Mouse (Mus musculus) hindbrain, embryonic 15.5 days (tissue): ENCODE measurements at regions not wholly inside any gene's neighbourhood (a gene's known extent, or its start where the extent isn't known, plus 50 kb on each side); places are given as distances from the start of the nearest gene placed in this dataset.

Source experiments
- ATAC-seq: fragments of 200-750 bp; cut with Nextera tagmentation; 2 replicates; pipeline ENCODE4 v1.8.0; 2017; ENCODE audit warnings: low read depth, moderate number of reproducible peaks, moderate TSS enrichment; ENCODE audit not compliant: low FRiP score
- H3K27ac ChIP-seq: fragments of 300-500 bp; sonication (generic); replicated peaks from 2 replicates; pipeline ENCODE4 v1.5.1; 2015; ENCODE audit warnings: mild to moderate bottlenecking, inconsistent platforms
- H3K27me3 ChIP-seq: fragments of 300-500 bp; sonication (generic); 2 replicates; pipeline ENCODE4 v1.6.1; 2015; ENCODE audit warnings: control low read depth, inconsistent platforms
- H3K36me3 ChIP-seq: fragments of 300-500 bp; sonication (generic); 2 replicates; pipeline ENCODE4 v1.6.1; 2015; ENCODE audit warnings: control low read depth, inconsistent platforms
- H3K4me1 ChIP-seq: fragments of 300-500 bp; sonication (generic); replicated peaks from 2 replicates; pipeline ENCODE4 v1.6.1; 2015; ENCODE audit warnings: control low read depth, inconsistent platforms
- H3K4me2 ChIP-seq: fragments of 300-500 bp; sonication (generic); 2 replicates; pipeline ENCODE4 v1.6.1; 2015; ENCODE audit warnings: moderate library complexity, mild to moderate bottlenecking, inconsistent platforms
- H3K4me3 ChIP-seq: fragments of 300-500 bp; sonication (generic); 2 replicates; pipeline ENCODE4 v1.5.1; 2015; ENCODE audit warnings: mild to moderate bottlenecking, inconsistent platforms
- H3K9ac ChIP-seq: fragments of 300-500 bp; sonication (generic); 2 replicates; pipeline ENCODE4 v1.6.1; 2015; ENCODE audit warnings: inconsistent platforms
- H3K9me3 ChIP-seq: fragments of 300-500 bp; sonication (generic); 2 replicates; pipeline ENCODE4 v1.6.1; 2016; ENCODE audit warnings: control low read depth, inconsistent platforms
- WGBS: fragments of 180-500 bp; shearing (Covaris S2); methylation state at CpG from one replicate; pipeline ENCODE4 v1.1.7; 2015; 5-methylcytosine and 5-hydroxymethylcytosine counted together

- H3K9me3 ChIP-seq = no peaks in the 10 kb centered on the region
- no peak overlapping the region for H3K4me3 ChIP-seq
- WGBS = 70% methylated on average over 4 of the region's 4 CpGs
- no peak overlapping the region for H3K27ac ChIP-seq
- H3K4me2 ChIP-seq = no peak overlapping the region
- no peak overlapping the region for H3K9ac ChIP-seq
- peaks cover 11% of the 10 kb centered on the region for H3K4me1 ChIP-seq
- no peaks in the 10 kb centered on the region for H3K27me3 ChIP-seq
- no peak for ATAC-seq
- H3K36me3 ChIP-seq = no peaks in the 10 kb centered on the region
Measured at GRCm38 (mm10) chr1:193750929-193751328, 380.8 kb upstream of the Camk1g start.

DNA sequence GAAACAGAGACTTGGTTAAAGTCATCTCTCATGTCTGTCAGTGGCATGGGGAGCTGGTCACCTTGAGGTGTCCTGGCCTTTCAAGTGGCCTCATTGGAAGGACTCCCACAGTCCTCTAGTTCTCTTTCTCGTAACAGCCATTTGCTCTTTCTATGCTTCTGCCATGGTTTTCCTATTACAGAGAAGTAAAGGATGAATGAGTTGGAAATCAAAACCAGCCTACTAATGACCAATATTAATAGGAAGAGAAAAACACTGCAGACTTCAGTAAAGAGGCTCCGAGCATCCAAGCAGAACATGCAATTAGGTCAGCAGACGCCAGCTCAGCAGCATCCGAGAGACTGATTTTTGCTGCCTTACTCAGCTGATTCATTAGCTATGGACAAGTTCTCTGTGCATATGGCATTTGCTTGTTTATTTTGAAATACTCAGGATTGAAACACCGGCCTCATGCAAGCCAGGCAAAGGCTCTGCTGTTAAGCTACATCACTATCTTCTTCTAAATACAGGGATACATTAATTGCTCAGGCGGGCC lies 377.4 kb upstream of the Camk1g start:
- Histone ChIP-seq H3K4me3 (no peak overlapping the region), H3K4me1 (peaks cover 11% of the 10 kb centered on the region), H3K9ac (no peak overlapping the region), H3K27ac (no peak overlapping the region; the same call in 1 of the 2 replicates), H3K4me2 (no peak overlapping the region), H3K36me3 (no peaks in the 10 kb centered on the region), H3K27me3 (no peaks in the 10 kb centered on the region), H3K9me3 (no peaks in the 10 kb centered on the region)
- 57% methylated on average over 6 of the region's 6 CpGs for WGBS
- no peak for ATAC-seq

DNA sequence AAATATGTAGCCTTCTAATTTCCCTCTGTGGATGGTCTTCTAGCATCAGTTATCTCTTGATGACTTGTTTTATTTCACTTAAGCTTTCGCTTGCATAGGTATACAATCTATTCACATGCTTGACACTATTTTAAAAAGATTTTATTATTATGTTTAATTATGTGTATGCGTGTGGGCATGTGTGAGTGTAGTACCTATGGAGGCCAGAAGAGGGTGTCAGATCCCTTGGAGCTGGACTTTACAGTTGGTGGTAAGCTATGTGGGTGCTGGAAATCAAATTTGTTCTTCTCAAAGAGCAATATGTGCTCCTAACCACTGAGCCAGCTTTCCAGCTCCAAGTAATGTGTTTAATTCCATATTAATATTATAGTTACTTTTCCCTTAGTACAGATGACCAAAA lies 372.6 kb upstream of the Camk1g start:
- H3K9ac ChIP-seq = no peak overlapping the region
- WGBS = 97% methylated on average over 2 of the region's 2 CpGs
- ATAC-seq = no peak

GRCm38 (mm10) chr1:193738821-193739220 lies 368.7 kb upstream of the Camk1g start:
- Histone ChIP-seq H3K4me2 (no peak overlapping the region), H3K4me3 (no peak overlapping the region), H3K9ac (no peak overlapping the region), H3K9me3 (no peaks in the 10 kb centered on the region), H3K27me3 (no peaks in the 10 kb centered on the region), H3K27ac (no peak overlapping the region), H3K36me3 (no peaks in the 10 kb centered on the region), H3K4me1 (no peaks in the 10 kb centered on the region)
- ATAC-seq = no peak
- WGBS = 81% methylated on average over 6 of the region's 6 CpGs

More for the DNA sequence above, 372.6 kb upstream of the Camk1g start:
- no peaks in the 10 kb centered on the region for H3K9me3 ChIP-seq
- no peak overlapping the region for H3K4me2 ChIP-seq
- no peak overlapping the region for H3K27ac ChIP-seq
- no peak overlapping the region for H3K4me3 ChIP-seq
- no peaks in the 10 kb centered on the region for H3K36me3 ChIP-seq
- no peaks in the 10 kb centered on the region for H3K27me3 ChIP-seq
- peaks cover 5% of the 10 kb centered on the region; the same call in 1 of the 2 replicates for H3K4me1 ChIP-seq

- Histone ChIP-seq H3K9ac (no peak overlapping the region), H3K4me1 (peaks cover 2% of the 10 kb centered on the region; the same call in 1 of the 2 replicates), H3K4me2 (no peak overlapping the region), H3K9me3 (no peaks in the 10 kb centered on the region), H3K27me3 (no peaks in the 10 kb centered on the region), H3K36me3 (no peaks in the 10 kb centered on the region), H3K27ac (no peak overlapping the region), H3K4me3 (no peak overlapping the region)
- 90% methylated on average over 1 of the region's 1 CpGs for WGBS
- no peak for ATAC-seq
Measured at GRCm38 (mm10) chr1:193735949-193736518, 365.9 kb upstream of the Camk1g start.

DNA sequence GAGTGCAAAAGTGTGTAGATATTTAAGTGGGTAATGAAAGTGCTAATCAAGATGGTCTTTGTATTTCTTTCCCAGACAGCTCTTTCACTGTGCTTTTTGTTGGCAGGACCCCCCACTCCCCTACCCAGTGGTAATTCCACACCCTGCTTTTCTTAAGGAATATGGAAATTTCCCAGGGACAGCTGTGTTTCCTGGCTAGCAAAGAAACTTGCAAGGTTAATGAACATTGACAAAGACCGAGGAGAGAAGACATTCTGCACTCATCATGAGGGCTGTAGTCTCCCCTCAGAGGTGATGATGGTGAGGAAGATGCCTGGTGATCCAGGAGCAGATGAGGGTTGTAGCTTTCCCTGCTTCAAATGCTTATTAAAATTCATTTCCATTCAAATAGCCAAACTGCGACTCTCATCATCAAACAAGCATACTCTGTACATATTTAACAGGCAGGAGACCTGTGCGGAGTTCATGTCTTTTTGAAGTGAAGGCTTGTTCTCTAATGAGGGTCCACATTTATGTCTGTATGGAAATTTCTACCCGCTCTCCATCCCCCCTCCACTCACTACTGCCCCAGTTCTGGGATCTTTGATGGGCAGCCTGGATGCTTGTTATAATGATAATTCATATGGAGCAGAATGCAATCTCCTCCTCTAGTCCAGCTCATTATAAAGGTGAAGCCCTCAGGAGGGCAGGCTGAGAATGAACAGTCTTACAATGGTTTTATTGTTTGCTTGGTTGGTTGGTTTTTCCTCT lies 364.1 kb upstream of the Camk1g start:
- H3K4me1 ChIP-seq = peaks cover 9% of the 10 kb centered on the region
- 42% methylated on average over 4 of the region's 4 CpGs for WGBS
- no peak overlapping the region for H3K9ac ChIP-seq
- no peak overlapping the region for H3K4me2 ChIP-seq
- H3K9me3 ChIP-seq = no peaks in the 10 kb centered on the region
- no peaks in the 10 kb centered on the region for H3K36me3 ChIP-seq
- no peaks in the 10 kb centered on the region for H3K27me3 ChIP-seq
- no peak overlapping the region for H3K27ac ChIP-seq
- H3K4me3 ChIP-seq = no peak overlapping the region
- ATAC-seq = no peak

DNA sequence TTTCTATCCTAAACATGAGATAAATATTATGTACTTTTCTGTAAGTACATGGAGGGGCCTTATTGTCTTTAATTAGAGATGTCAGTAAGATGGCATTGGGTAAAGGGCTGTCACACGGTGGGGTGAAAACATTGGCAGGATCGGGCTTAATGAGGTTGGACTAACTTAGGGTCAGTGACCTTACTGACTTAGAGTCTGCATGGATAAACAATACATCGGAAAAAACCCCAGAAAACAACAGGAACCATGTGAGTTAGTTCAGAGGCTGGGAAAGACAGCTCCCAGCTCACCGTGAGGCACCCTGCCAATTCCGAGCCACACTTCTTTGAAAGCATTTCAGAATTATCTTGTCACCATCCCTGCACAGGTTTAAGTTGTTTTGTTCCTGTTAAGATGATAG lies 363.3 kb upstream of the Camk1g start:
- Histone ChIP-seq H3K27me3 (no peaks in the 10 kb centered on the region), H3K4me1 (peaks cover 9% of the 10 kb centered on the region), H3K4me3 (no peak overlapping the region), H3K27ac (no peak overlapping the region), H3K9ac (no peak overlapping the region), H3K9me3 (no peaks in the 10 kb centered on the region), H3K4me2 (no peak overlapping the region), H3K36me3 (no peaks in the 10 kb centered on the region)
- 7% methylated on average over 5 of the region's 5 CpGs for WGBS
- ATAC-seq = no peak

DNA sequence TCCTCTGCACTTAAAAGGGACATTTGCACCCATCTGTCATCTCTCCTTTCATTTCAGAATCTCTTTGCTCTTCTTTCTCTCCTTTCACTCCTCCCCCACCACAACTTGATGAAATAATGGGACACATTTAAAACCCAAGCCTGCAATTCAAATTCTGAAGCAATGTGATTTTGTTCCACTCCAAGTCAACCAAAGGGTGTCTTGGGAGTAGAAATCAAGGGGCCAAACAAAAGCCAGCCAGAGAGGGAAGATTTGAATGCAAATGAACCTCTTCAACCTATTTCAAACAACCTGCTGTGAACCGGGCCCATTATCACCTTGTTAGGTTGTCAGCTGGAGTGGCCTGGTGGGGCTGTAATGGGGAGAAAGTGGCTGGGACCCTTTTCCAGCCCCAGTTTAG lies 362.0 kb upstream of the Camk1g start:
- Histone ChIP-seq H3K4me2 (no peak overlapping the region), H3K27me3 (no peaks in the 10 kb centered on the region), H3K27ac (no peak overlapping the region), H3K4me3 (no peak overlapping the region), H3K36me3 (no peaks in the 10 kb centered on the region), H3K9ac (no peak overlapping the region), H3K9me3 (no peaks in the 10 kb centered on the region), H3K4me1 (peaks cover 9% of the 10 kb centered on the region)
- WGBS = 3% methylated on average over 1 of the region's 1 CpGs
- no peak; the same call in 1 of the 2 replicates for ATAC-seq

DNA sequence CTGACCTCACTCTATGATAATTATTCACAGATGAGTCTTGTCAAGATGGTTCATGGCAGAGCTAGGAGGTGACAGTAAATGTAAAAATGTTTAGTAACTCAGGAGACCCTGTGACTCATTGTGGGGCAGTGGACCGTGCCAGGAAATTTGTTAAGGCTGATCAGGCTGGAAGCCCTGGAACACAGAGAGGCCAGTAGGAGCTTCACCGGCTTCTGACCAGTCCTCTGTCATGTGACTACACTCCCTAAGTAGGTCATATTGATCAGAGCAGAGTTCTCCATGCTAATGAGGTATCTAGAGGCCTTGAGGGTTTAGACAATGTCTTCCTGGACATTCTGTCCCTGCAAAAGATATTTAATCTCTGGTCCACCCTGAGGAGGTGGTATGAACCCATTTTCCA lies 351.8 kb upstream of the Camk1g start:
- H3K4me2 ChIP-seq = no peak overlapping the region
- H3K9me3 ChIP-seq = no peaks in the 10 kb centered on the region
- no peaks in the 10 kb centered on the region for H3K36me3 ChIP-seq
- no peaks in the 10 kb centered on the region for H3K27me3 ChIP-seq
- ATAC-seq = no peak
- no peak overlapping the region for H3K27ac ChIP-seq
- H3K4me3 ChIP-seq = no peak overlapping the region
- H3K4me1 ChIP-seq = no peaks in the 10 kb centered on the region
- WGBS = 68% methylated on average over 2 of the region's 2 CpGs
- H3K9ac ChIP-seq = no peak overlapping the region

DNA sequence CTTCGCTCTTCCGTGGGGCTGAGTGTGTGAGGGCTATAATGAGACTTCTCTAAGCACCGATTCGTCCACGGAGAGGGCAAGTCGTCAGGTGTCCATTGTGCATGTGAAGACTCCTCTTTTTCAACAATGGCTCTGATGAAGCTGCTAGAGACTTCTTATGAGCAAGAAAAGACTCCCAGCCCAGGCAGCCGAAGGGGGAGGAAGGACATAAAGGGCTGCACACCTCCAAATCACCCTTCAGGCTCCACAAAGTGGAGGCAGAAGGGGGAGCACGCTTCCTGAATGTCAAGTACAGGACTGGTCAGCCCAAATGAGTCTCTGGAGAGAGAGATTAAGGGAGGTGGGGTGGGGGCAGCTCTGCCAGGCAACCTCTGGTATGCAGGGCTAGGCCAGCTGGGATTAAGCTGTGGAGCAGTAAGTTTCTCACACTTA lies 350.3 kb upstream of the Camk1g start:
- ATAC-seq = no peak
- Histone ChIP-seq H3K4me2 (no peak overlapping the region), H3K9me3 (no peaks in the 10 kb centered on the region), H3K4me1 (no peaks in the 10 kb centered on the region), H3K9ac (no peak overlapping the region), H3K27ac (no peak overlapping the region), H3K27me3 (no peaks in the 10 kb centered on the region), H3K36me3 (no peaks in the 10 kb centered on the region), H3K4me3 (no peak overlapping the region)
- WGBS = 53% methylated on average over 8 of the region's 8 CpGs

GRCm38 (mm10) chr1:193715328-193715727 lies 345.2 kb upstream of the Camk1g start:
- Histone ChIP-seq H3K4me3 (no peak overlapping the region), H3K36me3 (no peaks in the 10 kb centered on the region), H3K4me1 (no peaks in the 10 kb centered on the region), H3K9me3 (no peaks in the 10 kb centered on the region), H3K27ac (no peak overlapping the region), H3K9ac (no peak overlapping the region), H3K4me2 (no peak overlapping the region), H3K27me3 (no peaks in the 10 kb centered on the region)
- no peak for ATAC-seq
- 88% methylated on average over 4 of the region's 4 CpGs for WGBS

DNA sequence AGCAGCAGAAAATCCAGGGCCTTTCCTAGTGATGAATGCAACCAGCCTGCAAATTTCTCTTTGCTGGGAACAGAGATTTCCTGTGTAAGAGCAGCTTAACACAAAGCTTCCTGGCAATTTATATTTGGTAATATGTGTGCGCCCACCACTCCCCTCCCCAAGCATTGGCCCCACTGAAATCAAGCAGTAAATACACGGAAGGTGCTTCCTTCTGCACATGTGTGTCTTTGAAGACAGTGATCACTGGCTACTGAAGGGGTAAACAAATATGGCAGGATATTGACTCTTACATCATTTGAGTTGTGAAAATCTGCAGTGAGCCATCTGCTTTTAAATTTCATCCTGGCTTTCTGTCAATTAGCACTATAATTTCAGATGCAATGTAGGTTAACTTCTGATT lies 344.5 kb upstream of the Camk1g start:
- Histone ChIP-seq H3K4me2 (no peak overlapping the region), H3K9me3 (no peaks in the 10 kb centered on the region), H3K36me3 (no peaks in the 10 kb centered on the region), H3K9ac (no peak overlapping the region), H3K4me3 (no peak overlapping the region), H3K27ac (no peak overlapping the region), H3K4me1 (no peaks in the 10 kb centered on the region), H3K27me3 (no peaks in the 10 kb centered on the region)
- no peak for ATAC-seq
- WGBS = 80% methylated on average over 2 of the region's 2 CpGs
